Mouse (Mus musculus): ENCODE measurements at regions not wholly inside any gene's neighbourhood (a gene's known extent, or its start where the extent isn't known, plus 50 kb on each side); places are given as distances from the start of the nearest gene placed in this dataset.

DNA sequence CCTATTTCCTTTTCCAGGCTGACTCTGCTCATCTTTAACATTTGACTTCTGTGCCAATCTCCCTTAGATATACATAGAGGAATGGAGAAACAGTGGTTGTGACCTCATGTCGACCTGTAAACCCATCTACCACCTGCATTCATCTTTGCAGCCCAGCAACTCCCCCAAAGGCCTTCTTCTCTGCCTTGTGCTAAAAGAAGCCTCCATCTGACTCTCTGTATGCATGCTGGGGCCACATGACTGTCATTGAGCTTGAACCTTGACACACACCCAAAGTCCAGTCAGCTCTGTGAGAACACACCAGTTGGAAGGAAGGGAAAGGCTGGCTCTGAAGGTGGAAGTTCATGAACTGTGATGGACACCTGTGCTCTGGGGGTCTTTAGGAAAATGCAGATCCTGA lies 135.5 kb downstream of the Ppp4r2 start:
- DNase-seq = no peak
- Histone ChIP-seq H3K4me1 (ENCODE audit: control insufficient read depth, insufficient read depth, low read length) (no peaks in the 10 kb centered on the region), H3K4me3 (replicated peaks; ENCODE audit: extremely low read depth, low read depth, low read length) (no peak overlapping the region)
- TF ChIP-seq CTCF (IDR thresholded peaks at IDR 0.05; ENCODE audit: insufficient read depth, low read length) (no peak), POLR2A (IDR thresholded peaks at IDR 0.05; ENCODE audit: borderline replicate concordance, extremely low read depth, low read depth, low read length) (no peak)
- 55% methylated on average over 1 of the region's 1 CpGs for WGBS

- 76% methylated on average over 8 of the region's 8 CpGs for WGBS
- H3K4me3 ChIP-seq (replicated peaks; ENCODE audit: extremely low read depth, low read depth, low read length) = no peak overlapping the region
- DNase-seq = no peak
Measured at GRCm38 (mm10) chr6:100970810-100971447, 137.5 kb downstream of the Ppp4r2 start.

GRCm38 (mm10) chr6:100971462-100971955 lies 138.1 kb downstream of the Ppp4r2 start:
- no peak for TF ChIP-seq CTCF (IDR thresholded peaks at IDR 0.05; ENCODE audit: insufficient read depth, low read length)
- no peak for TF ChIP-seq POLR2A (IDR thresholded peaks at IDR 0.05; ENCODE audit: borderline replicate concordance, extremely low read depth, low read depth, low read length)
- Histone ChIP-seq H3K4me3 (replicated peaks; ENCODE audit: extremely low read depth, low read depth, low read length) (no peak overlapping the region), H3K4me1 (ENCODE audit: control insufficient read depth, insufficient read depth, low read length) (no peaks in the 10 kb centered on the region)
- DNase-seq = no peak
- 27% methylated on average over 6 of the region's 6 CpGs for WGBS

More at GRCm38 (mm10) chr6:100970810-100971447, 137.5 kb downstream of the Ppp4r2 start:
- H3K4me1 ChIP-seq (ENCODE audit: control insufficient read depth, insufficient read depth, low read length) = no peaks in the 10 kb centered on the region
- TF ChIP-seq CTCF (IDR thresholded peaks at IDR 0.05; ENCODE audit: insufficient read depth, low read length) (no peak), POLR2A (IDR thresholded peaks at IDR 0.05; ENCODE audit: borderline replicate concordance, extremely low read depth, low read depth, low read length) (no peak)

DNA sequence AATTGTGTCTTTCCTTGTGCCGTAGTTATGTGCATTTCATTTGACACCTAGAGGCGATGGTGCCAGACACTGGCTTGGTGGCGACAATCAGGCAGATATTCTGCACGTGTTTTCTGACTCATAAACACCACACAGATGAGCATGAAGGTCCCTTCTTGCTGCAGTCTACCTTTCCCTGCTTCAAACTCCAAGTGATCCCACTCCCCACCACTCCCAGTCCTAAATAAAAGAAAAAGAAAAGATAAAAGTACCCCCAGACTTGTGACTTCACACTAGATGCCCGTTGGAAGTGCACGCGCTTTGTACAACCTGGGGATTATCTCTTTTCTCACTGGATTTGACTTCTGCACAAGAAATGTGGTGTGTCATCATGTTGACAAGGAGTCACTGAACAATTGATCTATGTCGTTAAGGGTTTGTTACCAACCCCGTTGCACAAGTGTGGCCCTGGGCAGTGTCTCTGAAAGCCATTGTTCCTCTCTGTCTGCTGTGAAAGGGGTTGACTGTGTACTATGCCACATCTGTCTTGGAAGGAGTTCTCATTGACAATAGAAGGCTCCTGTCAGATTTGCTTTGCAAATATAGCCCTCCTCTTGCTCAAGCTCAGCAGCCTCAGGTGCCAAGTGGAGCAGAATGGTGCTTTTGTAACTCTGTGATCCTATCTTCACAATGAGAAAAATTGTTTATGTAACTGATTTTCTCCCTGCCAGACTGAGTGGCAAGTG lies 140.1 kb downstream of the Ppp4r2 start:
- WGBS = 82% methylated on average over 9 of the region's 9 CpGs

GRCm38 (mm10) chr6:100974716-100975115 lies 141.3 kb downstream of the Ppp4r2 start:
- Histone ChIP-seq H3K4me1 (ENCODE audit: control insufficient read depth, insufficient read depth, low read length) (no peaks in the 10 kb centered on the region), H3K4me3 (replicated peaks; ENCODE audit: extremely low read depth, low read depth, low read length) (no peak overlapping the region)
- DNase-seq = no peak
- WGBS = 90% methylated on average over 5 of the region's 5 CpGs
- TF ChIP-seq CTCF (IDR thresholded peaks at IDR 0.05; ENCODE audit: insufficient read depth, low read length) (no peak), POLR2A (IDR thresholded peaks at IDR 0.05; ENCODE audit: borderline replicate concordance, extremely low read depth, low read depth, low read length) (no peak)

More for the DNA sequence above, 140.1 kb downstream of the Ppp4r2 start:
- H3K4me1 ChIP-seq (ENCODE audit: control insufficient read depth, insufficient read depth, low read length) = no peaks in the 10 kb centered on the region
- H3K4me3 ChIP-seq (replicated peaks; ENCODE audit: extremely low read depth, low read depth, low read length) = no peak overlapping the region
- no peak for DNase-seq
- TF ChIP-seq POLR2A (IDR thresholded peaks at IDR 0.05; ENCODE audit: borderline replicate concordance, extremely low read depth, low read depth, low read length) = no peak
- TF ChIP-seq CTCF (IDR thresholded peaks at IDR 0.05; ENCODE audit: insufficient read depth, low read length) = no peak

DNA sequence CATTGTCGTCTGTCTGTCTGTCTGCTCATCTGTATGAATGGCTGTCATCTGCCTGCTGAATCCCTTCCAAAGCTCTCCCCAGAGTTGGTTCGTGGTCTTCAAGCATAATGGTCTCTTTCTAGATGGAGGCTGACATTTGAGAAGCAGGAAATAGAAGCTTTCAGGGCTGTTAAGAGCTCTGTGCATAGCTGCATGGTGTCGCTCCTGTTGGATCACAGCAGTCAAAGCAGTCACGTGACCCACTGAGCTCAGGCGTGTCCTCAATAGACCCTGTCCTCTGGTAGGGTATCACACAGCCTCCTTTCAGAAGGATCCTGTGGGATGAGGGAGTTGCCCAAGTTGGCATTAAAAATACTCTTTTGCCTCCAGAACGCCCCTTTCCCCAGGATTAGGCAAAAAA lies 142.4 kb downstream of the Ppp4r2 start:
- TF ChIP-seq POLR2A (IDR thresholded peaks at IDR 0.05; ENCODE audit: borderline replicate concordance, extremely low read depth, low read depth, low read length) (no peak), CTCF (IDR thresholded peaks at IDR 0.05; ENCODE audit: insufficient read depth, low read length) (no peak)
- no peak for DNase-seq
- no peak overlapping the region for H3K4me3 ChIP-seq (replicated peaks; ENCODE audit: extremely low read depth, low read depth, low read length)
- no peaks in the 10 kb centered on the region for H3K4me1 ChIP-seq (ENCODE audit: control insufficient read depth, insufficient read depth, low read length)
- 33% methylated on average over 6 of the region's 6 CpGs for WGBS

DNA sequence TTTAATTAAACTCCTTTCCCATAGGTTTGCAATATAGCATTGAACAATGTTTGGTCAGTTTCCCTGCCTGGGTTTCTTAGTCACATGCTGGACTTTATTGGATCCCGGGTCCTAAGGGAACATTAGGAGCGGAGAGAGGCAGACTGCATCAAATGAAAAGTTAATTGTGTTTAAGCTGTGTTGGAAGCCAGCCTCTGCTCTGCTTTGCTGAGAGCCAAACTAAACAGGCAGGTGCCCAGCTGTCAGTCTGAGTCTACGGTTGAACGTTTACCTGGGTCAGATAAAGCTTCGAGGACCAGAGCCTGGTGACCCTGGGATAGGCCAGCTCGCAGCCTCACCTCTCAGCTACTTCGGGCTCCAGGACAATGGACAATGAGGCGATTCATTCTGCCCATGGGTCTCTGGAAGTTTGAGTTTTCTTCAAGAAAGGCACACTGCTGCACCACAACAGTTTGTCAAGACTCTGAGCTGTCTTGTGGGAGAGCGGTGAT lies 143.8 kb downstream of the Ppp4r2 start:
- TF ChIP-seq POLR2A (IDR thresholded peaks at IDR 0.05; ENCODE audit: borderline replicate concordance, extremely low read depth, low read depth, low read length) (no peak), CTCF (IDR thresholded peaks at IDR 0.05; ENCODE audit: insufficient read depth, low read length) (no peak)
- Histone ChIP-seq H3K4me3 (replicated peaks; ENCODE audit: extremely low read depth, low read depth, low read length) (no peak overlapping the region), H3K4me1 (ENCODE audit: control insufficient read depth, insufficient read depth, low read length) (no peaks in the 10 kb centered on the region)
- no peak for DNase-seq
- WGBS = 57% methylated on average over 9 of the region's 9 CpGs

- Histone ChIP-seq H3K4me1 (ENCODE audit: control insufficient read depth, insufficient read depth, low read length) (no peaks in the 10 kb centered on the region), H3K4me3 (replicated peaks; ENCODE audit: extremely low read depth, low read depth, low read length) (no peak overlapping the region)
- DNase-seq = no peak
- no peak for TF ChIP-seq CTCF (IDR thresholded peaks at IDR 0.05; ENCODE audit: insufficient read depth, low read length)
- no peak for TF ChIP-seq POLR2A (IDR thresholded peaks at IDR 0.05; ENCODE audit: borderline replicate concordance, extremely low read depth, low read depth, low read length)
- 60% methylated on average over 5 of the region's 5 CpGs for WGBS
Measured at GRCm38 (mm10) chr6:100978113-100978512, 144.7 kb downstream of the Ppp4r2 start.

GRCm38 (mm10) chr6:100978727-100979460 lies 145.5 kb downstream of the Ppp4r2 start:
- DNase-seq = no peak
- no peak for TF ChIP-seq POLR2A (IDR thresholded peaks at IDR 0.05; ENCODE audit: borderline replicate concordance, extremely low read depth, low read depth, low read length)
- no peak for TF ChIP-seq CTCF (IDR thresholded peaks at IDR 0.05; ENCODE audit: insufficient read depth, low read length)
- H3K4me1 ChIP-seq (ENCODE audit: control insufficient read depth, insufficient read depth, low read length) = no peaks in the 10 kb centered on the region
- no peak overlapping the region for H3K4me3 ChIP-seq (replicated peaks; ENCODE audit: extremely low read depth, low read depth, low read length)
- 89% methylated on average over 9 of the region's 9 CpGs for WGBS

All from lung, adult 2 months (tissue).